Mouse (Mus musculus) kidney, adult 10 weeks (tissue): ENCODE measurements around the gene Ralgds. TPM values are rescaled to one million over a fixed set of nuclear protein-coding genes. Genes with fewer than 3 reads are reported as not detected.

Experiments
- polyA plus RNA-seq: library from polyadenylated mRNA; stranded (reverse); fragments of 350-450 nt; fragmentation: Illumina TruSeq; extraction: RNeasy Lipid Tissue Mini Kit (QIAGEN cat#74804); gene quantifications from one replicate; pipeline ENCODE4 v1.2.3, GENCODE M21; 2014; ENCODE audit warnings: low read depth, low replicate concordance

The Ralgds gene
- 8.2 TPM for polyA plus RNA-seq

DNA sequence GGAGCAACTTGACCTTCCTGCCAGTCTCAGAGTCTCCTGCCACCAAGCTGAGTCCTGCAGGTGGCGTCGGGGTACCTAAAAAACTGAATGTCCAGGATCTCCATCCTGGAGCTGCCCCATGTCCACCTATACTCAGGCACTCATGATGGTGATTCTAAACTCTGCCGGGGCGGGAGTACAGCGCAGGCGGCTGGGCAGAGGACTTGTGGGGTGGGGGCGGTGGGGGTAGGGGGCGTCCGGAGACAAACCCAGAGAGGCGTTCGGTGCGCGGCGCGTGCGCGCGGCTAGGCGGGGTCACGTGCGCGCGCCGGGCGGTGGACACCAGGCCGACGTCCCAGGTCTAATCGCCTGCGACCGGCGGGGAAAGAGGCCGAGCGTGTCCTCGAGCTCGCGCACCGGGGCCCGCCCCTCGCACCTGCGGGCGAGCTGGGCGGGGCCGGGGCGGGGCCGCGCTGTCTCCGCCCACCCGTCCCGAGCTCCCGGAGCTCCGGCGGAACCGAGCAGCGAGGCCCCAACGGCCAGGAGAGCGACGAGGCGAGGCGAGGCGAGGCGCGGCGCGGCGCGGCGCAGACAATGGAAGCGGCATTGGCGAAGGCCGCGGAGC is at the start of gene Ralgds:
TSS of gene Ralgds (plus strand) at position 328 of the 604 bp plus-strand sequence.

DNA sequence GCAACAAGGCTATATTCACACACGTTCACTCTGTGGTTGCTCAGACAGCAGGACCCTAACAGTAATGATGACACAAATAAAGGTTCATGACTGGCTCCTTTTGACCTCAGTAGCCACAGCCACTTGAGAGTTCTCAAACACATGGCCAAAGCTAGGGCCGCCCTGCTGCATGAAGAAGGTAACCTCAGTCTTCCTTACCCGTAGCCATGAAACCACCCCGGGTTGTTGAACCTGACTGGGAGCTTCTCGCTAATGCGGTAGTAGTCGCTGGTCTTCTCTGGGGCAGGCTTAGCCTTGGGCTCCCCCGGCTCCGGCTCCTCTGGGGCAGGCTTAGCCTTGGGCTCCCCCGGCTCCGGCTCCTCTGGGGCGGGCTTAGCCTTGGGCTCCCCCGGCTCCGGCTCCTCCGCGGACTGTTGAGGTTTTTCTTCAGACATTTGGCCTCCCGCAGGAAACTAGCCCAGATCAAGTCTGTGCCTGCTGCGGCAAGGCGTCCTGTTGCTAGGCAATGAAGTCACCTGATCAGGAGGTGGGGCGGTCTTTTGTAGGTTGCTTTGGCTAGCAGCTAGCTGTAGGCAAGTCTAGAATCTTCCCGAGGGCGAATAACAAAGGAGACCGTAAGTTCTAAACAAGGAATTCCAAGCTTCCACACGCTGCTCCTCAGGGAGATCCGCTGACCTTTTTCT is 46.9 kb upstream of the Ralgds start, which contains the start of gene 1700007K13Rik:
TSS of gene 1700007K13Rik (minus strand) at position 497 of the 683 bp plus-strand sequence.

DNA sequence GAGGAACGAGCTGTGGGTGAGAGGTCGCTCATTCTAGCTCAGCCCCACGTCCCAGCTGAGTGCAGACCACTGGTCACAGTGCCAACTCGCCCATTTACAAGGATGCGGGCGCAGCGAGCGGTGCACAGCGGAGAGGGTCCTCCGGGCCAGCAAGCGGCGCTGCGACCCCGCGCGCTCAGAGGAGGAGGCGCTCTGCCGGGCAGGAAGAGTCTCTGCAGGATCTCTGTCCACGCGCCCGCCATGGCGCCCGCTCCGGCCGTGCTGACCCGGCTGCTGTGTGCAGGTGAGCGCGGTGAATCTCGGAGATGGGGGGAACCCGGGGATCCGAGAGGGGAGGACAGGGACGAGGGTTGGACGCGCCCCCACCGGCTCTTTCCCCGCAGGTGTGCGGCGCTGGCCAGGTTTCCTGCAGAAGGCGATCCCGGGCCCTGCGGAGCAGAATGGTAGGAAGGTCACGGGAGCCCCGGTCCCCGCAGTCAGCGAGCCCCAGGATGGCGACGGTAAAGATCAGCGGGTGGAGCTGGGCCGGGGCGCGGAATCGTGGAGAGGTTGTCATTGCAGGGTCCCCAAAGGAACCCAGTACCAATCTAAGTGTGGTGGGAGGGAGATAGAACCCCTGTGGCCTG is 45.0 kb upstream of the Ralgds start, which contains the start of gene Mrps2:
TSS of gene Mrps2 (plus strand) at position 207 of the 626 bp plus-strand sequence.

GRCm38 (mm10) chr2:28496671-28497070 is 16.3 kb upstream of the Ralgds start, which contains the start of gene Gbgt1:
TSS of gene Gbgt1 (plus strand) at chr2:28496891.

GRCm38 (mm10) chr2:28505795-28506194 is 7.1 kb upstream of the Ralgds start, which contains the start of gene Gm10134:
TSS of gene Gm10134 (plus strand) at chr2:28506095.

DNA sequence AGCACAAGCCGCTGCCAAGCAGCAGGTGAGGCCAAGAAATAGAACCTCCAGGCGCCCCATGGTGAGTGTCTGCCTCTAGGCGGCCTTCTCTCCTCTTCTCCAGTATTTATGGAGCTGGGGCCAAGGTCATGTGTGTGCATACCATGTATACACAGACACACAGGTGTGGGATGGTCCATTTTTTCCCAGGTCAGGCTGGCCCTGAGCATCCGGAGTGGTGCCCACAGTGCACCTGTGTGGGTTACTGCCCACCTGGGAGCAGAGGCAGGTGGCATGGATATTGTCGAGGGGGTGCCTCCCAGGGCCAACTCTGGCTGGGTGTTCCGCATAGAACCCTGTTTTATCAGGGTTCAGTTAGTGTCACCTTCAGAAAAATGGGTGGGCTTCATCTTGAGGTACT is 50.4 kb downstream of the Ralgds start, which contains the start of gene Cel:
TSS of gene Cel (minus strand) at position 101 of the 400 bp plus-strand sequence.

GRCm38 (mm10) chr2:28583651-28584050 is 70.7 kb downstream of the Ralgds start, which contains the start of gene Gtf3c5:
TSS of gene Gtf3c5 (minus strand) at chr2:28583751.

Other genes starting within 250 kb of the Ralgds start
- 1.5 TPM for gene Ppp1r26, start 66.3 kb upstream of the Ralgds start, polyA plus RNA-seq
- gene 1700007K13Rik, start 46.8 kb upstream of the Ralgds start, polyA plus RNA-seq: 2.5 TPM
- 82.2 TPM for gene Mrps2, start 45.1 kb upstream of the Ralgds start, polyA plus RNA-seq
- not detected for gene Gbgt1, start 16.2 kb upstream of the Ralgds start, polyA plus RNA-seq
- not detected for gene Gm10134, start 7.0 kb upstream of the Ralgds start, polyA plus RNA-seq
- not detected for gene Cel, start 50.3 kb downstream of the Ralgds start, polyA plus RNA-seq
- 2.6 TPM for gene Gtf3c5, start 70.6 kb downstream of the Ralgds start, polyA plus RNA-seq
- not detected for gene Gfi1b, start 108.9 kb downstream of the Ralgds start, polyA plus RNA-seq
- 8.3 TPM for gene Tsc1, start 128.1 kb downstream of the Ralgds start, polyA plus RNA-seq
- gene Spaca9, start 186.6 kb downstream of the Ralgds start, polyA plus RNA-seq: not detected
- gene Ak8, start 187.0 kb downstream of the Ralgds start, polyA plus RNA-seq: not detected